Mouse (Mus musculus) central nervous system, embryonic 18 days (tissue): ENCODE measurements around the gene Ctps. TPM values are rescaled to one million over a fixed set of nuclear protein-coding genes. Genes with fewer than 3 reads are reported as not detected.

Source experiments
- polyA plus RNA-seq: library from polyadenylated mRNA; depleted of rRNA; stranded (reverse); fragments of >200 nt; gene quantifications from 2 replicates; pipeline ENCODE4 v1.2.3, GENCODE M21; 2012; rRNA removed

Gene Ctps
- 47.2 and 47.3 TPM in 2 replicates for polyA plus RNA-seq

DNA sequence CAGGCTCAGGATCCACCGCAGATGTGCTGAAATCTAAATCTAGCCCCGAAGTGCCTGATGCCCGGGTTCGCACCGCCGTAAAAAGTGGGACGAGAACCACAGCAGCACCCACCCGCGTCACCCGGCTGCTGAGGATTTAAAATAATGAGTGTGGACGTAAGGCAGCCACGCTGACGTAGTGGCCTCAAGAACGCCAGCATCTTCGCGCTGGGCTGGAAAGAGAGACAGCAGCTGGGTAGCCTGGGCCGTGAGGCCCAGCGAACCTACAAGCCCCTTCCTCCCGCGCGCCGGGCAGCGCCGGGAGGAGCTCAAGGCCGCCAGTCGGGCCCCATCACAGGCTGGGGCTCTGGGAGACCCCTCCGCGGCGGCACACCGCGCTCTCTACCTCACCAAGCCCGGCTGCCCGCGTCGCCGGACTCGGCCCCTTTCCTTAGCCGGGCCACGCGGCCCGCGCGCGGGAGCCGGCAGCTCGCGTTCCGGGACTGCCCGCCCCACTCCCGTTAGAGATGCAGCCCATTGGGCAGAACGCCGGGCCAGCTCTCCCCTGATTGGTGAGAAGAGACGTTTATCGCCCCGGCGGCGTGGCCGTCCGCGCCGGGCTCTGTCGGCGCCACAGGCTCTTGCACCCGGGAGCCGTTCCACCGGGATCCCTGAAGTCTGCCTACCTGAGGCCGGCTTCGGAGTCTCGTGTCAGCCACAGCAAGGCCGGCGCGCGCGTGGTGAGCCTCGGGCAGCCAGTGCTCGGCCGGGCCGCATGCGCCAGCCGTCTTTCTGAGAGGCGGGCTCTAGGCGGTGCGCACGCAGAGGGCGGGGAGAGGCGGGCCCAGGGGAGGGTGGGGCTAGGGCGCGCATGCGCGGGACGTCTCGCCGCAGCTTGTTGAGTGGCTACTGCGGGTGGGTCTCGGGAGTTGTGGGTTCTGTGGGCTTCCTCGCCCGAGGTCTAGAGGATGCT, at the start of gene Ctps:
Ctps (minus strand) TSS at position 791 of the 952 bp plus-strand sequence.

DNA sequence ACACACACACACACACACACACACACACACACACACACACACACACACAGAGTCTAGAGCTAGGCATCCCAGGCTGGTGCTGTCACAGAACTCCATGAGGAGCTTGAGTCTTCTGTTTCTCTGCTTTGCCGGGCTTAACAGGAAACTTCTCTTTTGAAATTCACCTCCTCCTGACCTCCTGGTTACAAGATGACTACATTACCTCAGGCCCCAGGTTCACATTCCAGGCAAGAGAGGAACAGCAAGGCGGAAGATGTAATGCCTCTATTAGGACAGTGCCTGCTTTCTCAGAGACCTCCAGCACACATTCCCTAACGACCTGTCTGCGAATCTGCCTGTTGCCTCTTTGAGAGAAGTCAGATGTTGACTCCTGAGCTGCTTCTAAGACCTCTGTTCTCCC, 18.4 kb upstream of the Ctps start, which contains the start of gene Gm8439:
Gm8439 (plus strand) TSS at position 301 of the 400 bp plus-strand sequence.

DNA sequence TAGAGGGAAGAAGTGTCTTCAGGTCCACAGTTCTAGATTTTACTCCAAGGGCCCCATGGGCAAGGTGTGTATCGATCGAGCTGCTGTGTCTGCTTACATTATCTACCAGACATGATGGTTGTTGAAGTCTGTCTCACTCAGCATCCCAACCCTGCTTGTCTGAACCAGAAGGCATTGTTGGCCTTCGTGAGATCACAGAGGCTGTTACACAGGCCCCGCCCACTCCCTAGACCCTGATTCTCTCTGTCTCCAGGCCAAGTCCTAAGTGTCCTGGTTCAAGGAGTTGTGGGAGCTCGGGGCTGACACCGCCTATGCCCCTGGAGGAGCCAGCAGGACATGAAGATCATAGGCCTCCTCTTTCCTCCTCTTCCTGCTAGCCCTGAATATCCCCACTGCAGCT, 38.1 kb downstream of the Ctps start, which contains the start of gene Slfnl1:
Slfnl1 (plus strand) TSS at position 246 of the 400 bp plus-strand sequence.

Other genes starting within 250 kb of the Ctps start
- gene Scmh1, start 165.0 kb downstream of the Ctps start, polyA plus RNA-seq = 110 and 114 TPM in 2 replicates
- gene Slfnl1, start 38.0 kb downstream of the Ctps start, polyA plus RNA-seq = 0.06 and 0.16 TPM in 2 replicates
- not detected in 2 replicates for gene Gm8439, start 18.5 kb upstream of the Ctps start, polyA plus RNA-seq
- gene Cited4, start 96.3 kb upstream of the Ctps start, polyA plus RNA-seq = 1.9 and 2.0 TPM in 2 replicates
- gene Kcnq4, start 178.3 kb upstream of the Ctps start, polyA plus RNA-seq = 16.0 and 16.2 TPM in 2 replicates